Comparison of ENCODE assay signal across 8 mouse cellular contexts in the genomic region with DNA sequence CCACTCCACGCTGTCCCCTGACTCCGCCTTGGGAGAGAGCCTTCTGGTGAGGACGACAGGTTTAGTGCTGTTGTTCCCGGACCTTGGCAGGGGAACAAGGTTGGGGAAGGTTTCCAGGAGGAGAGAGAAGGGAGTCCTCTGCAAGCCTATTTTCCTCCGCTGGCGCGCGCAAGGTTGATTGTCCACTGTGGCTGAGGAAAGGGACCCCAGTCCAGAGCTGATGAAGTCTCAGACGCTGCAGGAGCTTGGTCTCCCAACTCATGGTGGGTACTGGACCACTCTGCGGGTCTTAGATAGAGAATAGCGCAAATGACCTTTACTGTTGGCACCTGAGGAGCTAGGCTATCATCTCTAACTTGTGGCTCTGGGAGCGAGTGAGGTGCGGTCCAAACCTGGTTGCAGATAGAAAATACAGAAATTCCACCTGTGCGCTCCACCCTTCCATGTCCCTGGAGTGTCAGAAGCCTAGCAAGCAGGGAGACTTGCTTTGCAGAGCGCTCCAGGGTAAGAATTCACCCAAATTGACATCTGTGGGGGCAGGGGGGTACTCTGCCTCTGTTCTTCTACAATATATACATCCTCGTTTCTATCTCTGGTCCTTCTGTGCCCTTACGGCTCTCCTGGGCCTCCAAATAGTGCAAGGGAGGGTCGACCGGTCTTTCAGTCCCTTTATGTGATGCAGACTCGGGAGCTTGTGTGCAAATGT. TPM values are rescaled to one million over a fixed set of nuclear protein-coding genes. Genes with fewer than 3 reads are reported as not detected.
A peak's percentile ranks its signal among the peaks of the same experiment; 100 is the strongest.
DNase-seq lines count a peak whose midpoint lies in the region; ATAC-seq and TF ChIP-seq lines count a peak whose summit lies in the region.

No protein-coding gene starts in this region.

- intact Hi-C loops in gastrocnemius, adult 2 months (cut with DNase I), result no loop called here

- WGBS in heart, embryonic 11.5 days (ENCODE audit: insufficient replicate concordance), result 30% methylated on average over 20 of the region's 20 CpGs
- WGBS in limb, embryonic 13.5 days, result 21% methylated on average over 20 of the region's 20 CpGs

- H3K27ac ChIP-seq in gastrocnemius, adult 2 months, result no peak overlapping the region
- no peak overlapping the region for H3K27ac ChIP-seq in heart, embryonic 11.5 days (ENCODE audit: low read depth, low read length)
- no peak overlapping the region for H3K27ac ChIP-seq in limb, embryonic 13.5 days

- H3K9me3 ChIP-seq in heart, embryonic 11.5 days (replicated peaks; ENCODE audit: control insufficient read depth, low read length), result no peaks in the 10 kb centered on the region
- H3K9me3 ChIP-seq in limb, embryonic 13.5 days, result no peaks in the 10 kb centered on the region

- peaks cover 2% of the 10 kb centered on the region; the same call in 1 of the 2 replicates for H3K4me1 ChIP-seq in heart, embryonic 11.5 days (ENCODE audit: control insufficient read depth, insufficient read depth, low read length)
- peaks cover 16% of the 10 kb centered on the region for H3K4me1 ChIP-seq in limb, embryonic 13.5 days

- no peak for DNase-seq in gastrocnemius, adult 2 months
- DNase-seq in gastrocnemius, adult 8-10 months (ENCODE audit: low spot score in 2 of 2), result no peak
- DNase-seq in R1 (ENCODE audit: low read depth, low spot score), result peak; percentile 2
- DNase-seq in right cerebral cortex, postnatal 25 days, result peak; percentile 37
- DNase-seq in gastrocnemius, adult 18-20 months (ENCODE audit: low spot score), result no peak

- H3K4me2 ChIP-seq in heart, embryonic 11.5 days, result peak overlapping the region; percentile 87
- peak overlapping the region; percentile 88 for H3K4me2 ChIP-seq in limb, embryonic 13.5 days (replicated peaks)

- H3K36me3 ChIP-seq in heart, embryonic 11.5 days (ENCODE audit: control insufficient read depth, insufficient read depth, low read length), result no peaks in the 10 kb centered on the region
- no peaks in the 10 kb centered on the region for H3K36me3 ChIP-seq in limb, embryonic 13.5 days

- H3K9ac ChIP-seq in heart, embryonic 11.5 days (ENCODE audit: low read depth, low read length), result peak overlapping the region; percentile 70
- H3K9ac ChIP-seq in limb, embryonic 13.5 days, result peak overlapping the region; percentile 43; the same call in 1 of the 2 replicates

- peak overlapping the region; percentile 68 for H3K4me3 ChIP-seq in gastrocnemius, adult 2 months
- peak overlapping the region; percentile 63 for H3K4me3 ChIP-seq in heart, embryonic 11.5 days (ENCODE audit: low read depth, low read length)
- peak overlapping the region; percentile 50 for H3K4me3 ChIP-seq in limb, embryonic 13.5 days

- H3K27me3 ChIP-seq in heart, embryonic 11.5 days (ENCODE audit: control insufficient read depth, insufficient read depth, low read length), result peaks cover 8% of the 10 kb centered on the region
- H3K27me3 ChIP-seq in limb, embryonic 13.5 days, result peaks cover 61% of the 10 kb centered on the region

- no peak for ATAC-seq in heart, embryonic 11.5 days (replicated peaks; ENCODE audit: insufficient number of reproducible peaks, low FRiP score, low TSS enrichment)
- ATAC-seq in limb, embryonic 13.5 days (ENCODE audit: low FRiP score, low read depth), result no peak
- no peak for ATAC-seq in activated CD4-positive, CD25-positive, alpha-beta regulatory T cell, adult 4 months

- no peak for TF ChIP-seq CTCF in gastrocnemius, adult 2 months (IDR thresholded peaks at IDR 0.05)

RNA-seq across cellular contexts. Expression of gene Chrm2, which starts 1.5 kb away (rescaled TPM):
- total RNA-seq in gastrocnemius, adult 2 months (2021), result under 1 TPM in 1 of 2 experiments, not detected in 1; 0.06 TPM
- total RNA-seq in gastrocnemius, adult 8-10 months (2022), result under 1 TPM in 1 of 4 experiments, not detected in 3; 0.16 TPM
- polyA plus RNA-seq in heart, embryonic 11.5 days (2014; fragmentation: Nextera tagmentation; extraction: Ambion mirVana), result 5.4 and 5.6 TPM in 2 replicates
- 0.77 and 1.1 TPM in 2 replicates for polyA plus RNA-seq in limb, embryonic 13.5 days (2015; fragmentation: Nextera tagmentation; extraction: Ambion mirVana)
- not detected for polyA plus RNA-seq in activated CD4-positive, CD25-positive, alpha-beta regulatory T cell, adult 4 months (2017; shearing (Covaris generic))
- total RNA-seq in gastrocnemius, adult 18-20 months (2021), result under 1 TPM in 1 of 2 experiments, not detected in 1; 0.05 TPM

Comparison
In these comparisons a context has a peak if more than half of its experiments do, and no peak if none do; other contexts are left out.
1. DNase-seq: peak in R1 (single experiment) and right cerebral cortex, postnatal 25 days (single experiment); none in gastrocnemius, adult 2 months (single experiment), gastrocnemius, adult 8-10 months (0 of 2) and gastrocnemius, adult 18-20 months (single experiment).
2. Peak in every context shown above with its lines, with median percentiles within 50 percentile points of each other: H3K4me3 ChIP-seq.